Mouse (Mus musculus) heart, postnatal 0 days (tissue): ENCODE measurements around the gene 3110009E18Rik.

Experiments used
- CTCF ChIP-seq: IDR thresholded peaks from 2 replicates; pipeline ENCODE4 v1.5.1; 2016; ENCODE audit warnings: antibody characterized with exemption, control low read depth, low read depth
- EP300 ChIP-seq: IDR thresholded peaks from 2 replicates; pipeline ENCODE4 v1.6.1; 2016; ENCODE audit warnings: antibody characterized with exemption, low read depth

GRCm38 (mm10) chr1:120080632-120081031 is 40.4 kb upstream of the 3110009E18Rik start:
- TF ChIP-seq EP300 = no peak
- no peak for TF ChIP-seq CTCF
